Mouse (Mus musculus): Measurements from ENCODE around the gene Mid1.

The Mid1 gene

DNA sequence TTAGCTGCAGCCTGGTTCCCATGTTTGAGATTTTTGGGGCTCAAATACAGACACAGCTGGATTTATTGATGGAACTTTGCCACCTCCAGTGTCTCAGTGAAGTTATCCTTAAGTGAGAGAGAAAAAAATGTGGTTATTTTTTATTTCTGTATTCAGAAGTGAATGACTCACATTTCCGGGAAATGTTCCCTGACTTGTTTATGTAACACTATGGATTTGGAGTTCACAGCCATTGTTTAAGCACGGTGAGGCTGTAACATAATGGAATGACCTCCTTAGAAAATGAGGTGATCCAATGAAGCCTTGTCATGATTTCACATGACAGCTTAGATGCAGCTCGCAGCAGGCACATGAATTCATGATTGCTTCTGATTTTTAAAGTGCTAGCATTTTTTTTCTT, 112.1 kb downstream of the Mid1 start:
- TF ChIP-seq GATA4 (IDR thresholded peaks at IDR 0.05; ENCODE audit: insufficient replicate concordance, low read length): no peak

DNA sequence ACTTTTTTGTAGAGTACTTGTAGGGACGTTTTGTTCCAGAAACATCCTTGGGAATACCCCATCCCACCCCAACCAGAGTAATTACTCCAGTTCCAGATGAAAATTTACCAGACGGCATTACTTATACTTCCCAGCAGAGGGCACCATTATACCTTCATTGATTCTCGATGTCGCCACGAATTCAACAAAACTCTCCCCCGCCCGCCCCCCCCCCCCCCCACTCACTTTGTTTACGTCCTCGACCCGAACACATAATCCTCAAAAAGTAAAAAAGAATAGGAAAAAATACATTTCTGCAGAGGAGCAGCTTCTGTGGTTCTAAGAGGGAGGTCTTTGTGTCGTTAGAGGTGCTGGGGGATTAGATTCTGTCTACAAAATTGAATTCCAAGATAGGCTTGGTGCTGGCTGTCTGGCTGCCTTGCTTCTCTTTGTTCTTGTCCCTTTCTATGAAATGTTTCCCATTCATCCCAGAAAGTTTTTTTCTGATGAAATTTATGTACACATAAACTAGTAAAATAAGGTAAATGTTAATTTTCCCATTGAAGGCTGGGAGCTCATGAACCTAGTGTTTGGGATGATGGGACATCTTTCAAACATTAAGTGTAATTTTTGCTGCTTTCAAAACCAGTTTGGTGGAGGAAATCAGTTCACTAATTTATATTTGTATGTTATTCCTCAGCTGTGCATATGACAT, 114.1 kb downstream of the Mid1 start:
- no peak for TF ChIP-seq GATA4 (IDR thresholded peaks at IDR 0.05; ENCODE audit: insufficient replicate concordance, low read length)

DNA sequence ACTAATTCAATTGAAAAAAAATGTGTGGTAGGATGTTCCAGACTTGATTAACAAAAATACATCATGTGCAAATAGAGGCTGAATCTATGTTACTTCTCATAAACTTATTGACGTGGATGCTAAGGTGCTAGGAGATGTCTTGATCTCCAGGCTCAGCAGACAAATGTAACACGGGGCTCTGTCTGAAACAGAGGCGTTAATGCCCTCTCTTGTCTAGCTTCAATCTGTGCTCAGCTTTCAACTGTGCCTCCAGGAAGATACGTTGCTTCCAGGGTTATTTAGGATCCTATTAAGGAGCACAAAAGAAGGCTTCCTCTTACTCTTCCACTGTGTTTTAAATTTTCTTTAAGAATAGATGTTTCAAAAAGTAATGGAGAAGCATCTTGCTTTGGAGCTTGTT, 115.2 kb downstream of the Mid1 start:
- TF ChIP-seq GATA4 (IDR thresholded peaks at IDR 0.05; ENCODE audit: insufficient replicate concordance, low read length): no peak

DNA sequence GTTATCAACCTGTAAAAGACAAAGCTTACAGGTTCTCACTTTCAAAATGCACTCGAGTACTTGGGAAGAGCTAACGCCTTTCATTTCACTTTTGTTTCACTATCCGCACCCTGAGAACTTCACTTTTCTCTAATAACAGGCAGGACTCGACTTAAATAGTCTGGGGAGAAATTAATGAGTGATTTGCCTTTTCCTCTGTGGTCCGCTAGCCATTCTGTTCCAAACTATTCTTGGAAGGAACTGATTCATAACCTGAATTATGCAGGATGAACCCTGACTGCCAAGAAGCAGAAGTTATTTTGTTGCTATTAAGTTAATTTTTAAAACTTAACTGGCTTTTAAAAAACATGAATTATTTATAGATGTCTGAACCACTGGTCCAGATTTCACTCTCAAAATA, 120.8 kb downstream of the Mid1 start:
- no peak for TF ChIP-seq GATA4 (IDR thresholded peaks at IDR 0.05; ENCODE audit: insufficient replicate concordance, low read length)

DNA sequence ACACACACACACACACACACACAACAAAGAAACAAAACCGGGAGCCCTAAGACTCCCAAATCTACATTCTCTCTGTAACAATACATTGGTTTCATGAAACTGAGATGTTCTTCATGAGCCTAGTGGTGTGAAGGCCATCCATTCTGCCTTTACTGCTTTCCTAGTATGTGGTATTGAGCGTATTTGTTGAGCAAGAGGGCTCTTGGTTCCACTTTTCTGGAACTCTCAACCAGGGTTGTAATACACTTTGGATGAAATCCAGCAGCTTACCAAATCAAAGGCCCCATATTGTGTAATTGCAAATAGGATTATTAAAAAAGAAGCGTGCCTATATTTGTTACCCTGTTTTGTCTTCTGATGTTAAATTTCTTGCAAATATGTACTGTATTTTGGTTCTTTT, 122.7 kb downstream of the Mid1 start:
- no peak for TF ChIP-seq GATA4 (IDR thresholded peaks at IDR 0.05; ENCODE audit: insufficient replicate concordance, low read length)

DNA sequence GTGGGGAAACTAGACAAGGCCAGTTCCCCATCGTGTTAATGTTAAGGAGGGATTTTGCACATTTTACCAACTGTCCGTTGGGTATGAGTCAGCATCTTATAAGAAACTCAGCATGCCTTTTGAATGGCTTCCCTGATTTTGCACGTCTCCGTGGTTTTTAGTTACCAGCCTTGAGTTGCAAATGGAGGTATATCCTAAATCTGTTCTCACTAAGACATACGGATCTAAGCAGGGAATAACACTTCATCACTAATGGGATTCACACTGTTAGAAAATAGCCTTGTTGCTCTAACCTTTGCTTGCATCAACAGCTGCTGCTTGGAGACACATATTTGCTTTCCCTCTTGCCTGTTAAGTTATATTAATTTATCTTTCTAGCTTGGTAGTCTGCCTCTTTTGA, 126.3 kb downstream of the Mid1 start:
- no peak for TF ChIP-seq GATA4 (IDR thresholded peaks at IDR 0.05; ENCODE audit: insufficient replicate concordance, low read length)

DNA sequence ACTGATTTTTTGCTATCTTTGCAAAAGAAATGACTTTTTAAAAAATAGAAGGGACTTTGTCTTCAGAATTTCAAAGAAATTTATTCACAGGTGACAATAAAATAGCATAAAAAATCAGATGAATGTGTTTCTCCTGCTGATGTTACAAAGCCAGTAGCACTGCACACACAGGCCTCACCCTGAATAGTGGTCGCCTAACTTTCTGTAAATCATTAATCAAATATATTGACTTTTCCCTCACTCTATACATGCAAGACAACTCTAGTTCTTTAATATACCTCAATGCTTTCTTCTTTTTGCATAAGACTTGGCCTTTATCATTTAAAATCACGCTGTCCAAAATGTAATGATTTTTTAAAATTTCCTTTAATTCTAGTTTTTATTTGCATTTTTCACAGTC, 126.8 kb downstream of the Mid1 start:
- TF ChIP-seq GATA4 (IDR thresholded peaks at IDR 0.05; ENCODE audit: insufficient replicate concordance, low read length): no peak

DNA sequence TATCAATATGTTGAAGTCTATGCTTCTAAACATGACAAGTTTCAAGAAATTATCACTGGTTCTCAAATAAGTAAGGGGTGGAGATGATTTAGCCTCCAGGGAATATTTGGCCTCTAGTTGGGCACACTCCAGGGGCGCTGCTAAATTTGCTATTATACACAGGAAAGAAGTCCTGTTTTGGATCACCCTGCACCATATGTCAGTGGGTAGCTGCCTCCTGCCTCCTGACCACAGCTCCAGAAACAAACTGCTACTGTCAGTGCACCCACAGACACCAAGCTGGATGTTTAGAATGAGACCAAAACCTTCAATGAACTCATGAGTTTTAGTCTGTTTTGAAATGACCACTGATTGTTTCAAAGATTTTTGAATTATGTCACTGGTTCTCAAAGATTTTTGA, 128.7 kb downstream of the Mid1 start:
- no peak for TF ChIP-seq GATA4 (IDR thresholded peaks at IDR 0.05; ENCODE audit: insufficient replicate concordance, low read length)

DNA sequence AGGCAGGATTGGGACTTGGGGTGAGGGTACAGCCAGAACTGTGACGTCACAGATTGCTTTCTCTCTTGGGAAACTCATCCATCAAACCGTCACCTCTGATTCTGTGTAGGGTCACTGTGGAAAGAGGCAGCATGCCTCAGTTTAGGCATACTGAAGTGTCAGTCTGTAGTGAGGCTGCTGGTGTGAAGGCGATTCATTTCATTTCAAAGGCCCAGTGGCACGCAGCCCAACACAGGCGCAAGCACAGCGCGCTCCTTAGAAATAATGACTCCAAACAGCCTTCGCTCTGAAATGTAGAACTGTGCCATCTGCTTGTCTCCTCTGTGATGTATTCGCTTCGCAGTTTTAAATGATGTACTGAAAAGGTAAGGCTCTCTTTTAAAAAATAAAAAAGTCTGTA, 141.9 kb downstream of the Mid1 start:
- TF ChIP-seq GATA4 (IDR thresholded peaks at IDR 0.05; ENCODE audit: insufficient replicate concordance, low read length): no peak

DNA sequence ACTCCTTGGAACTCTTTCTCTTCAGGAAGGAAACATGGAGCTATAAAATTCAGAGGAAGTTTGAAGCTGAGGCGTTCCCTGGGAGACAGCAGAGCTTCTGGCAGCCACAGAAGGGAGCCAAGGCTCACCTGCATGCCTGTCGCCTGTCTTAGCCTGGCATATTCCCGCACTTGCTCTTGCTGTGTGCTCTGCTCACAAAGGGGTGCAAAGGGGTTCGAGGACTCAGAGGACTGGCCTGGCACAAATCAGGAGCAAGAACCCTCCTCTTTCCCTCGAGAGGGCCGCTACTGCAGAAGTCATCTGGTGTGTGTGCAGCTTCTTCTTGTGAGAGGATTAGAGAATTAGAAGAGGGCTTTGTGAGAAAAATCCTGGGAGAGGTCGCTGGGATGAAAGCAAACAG, 142.7 kb downstream of the Mid1 start:
- no peak for TF ChIP-seq GATA4 (IDR thresholded peaks at IDR 0.05; ENCODE audit: insufficient replicate concordance, low read length)

DNA sequence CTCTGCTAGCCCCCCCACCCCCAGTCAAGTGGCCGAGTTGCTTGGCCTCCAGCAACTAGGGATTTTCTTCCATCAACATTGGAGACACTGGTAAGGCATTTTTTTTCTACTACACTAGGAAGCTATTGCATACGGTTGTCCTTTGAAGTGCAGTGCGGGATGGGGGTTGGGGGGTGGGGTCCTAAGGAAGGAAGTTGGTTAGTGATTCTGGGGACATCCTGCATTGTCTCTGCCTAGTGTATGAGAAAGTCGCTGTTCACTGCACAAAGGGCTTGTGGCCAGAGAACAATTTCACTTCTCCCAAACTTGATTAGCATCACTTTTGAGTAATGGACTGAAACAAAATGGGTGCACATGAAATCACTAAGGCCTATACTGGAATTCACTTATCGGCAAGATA, 143.1 kb downstream of the Mid1 start:
- TF ChIP-seq GATA4 (IDR thresholded peaks at IDR 0.05; ENCODE audit: insufficient replicate concordance, low read length): no peak

DNA sequence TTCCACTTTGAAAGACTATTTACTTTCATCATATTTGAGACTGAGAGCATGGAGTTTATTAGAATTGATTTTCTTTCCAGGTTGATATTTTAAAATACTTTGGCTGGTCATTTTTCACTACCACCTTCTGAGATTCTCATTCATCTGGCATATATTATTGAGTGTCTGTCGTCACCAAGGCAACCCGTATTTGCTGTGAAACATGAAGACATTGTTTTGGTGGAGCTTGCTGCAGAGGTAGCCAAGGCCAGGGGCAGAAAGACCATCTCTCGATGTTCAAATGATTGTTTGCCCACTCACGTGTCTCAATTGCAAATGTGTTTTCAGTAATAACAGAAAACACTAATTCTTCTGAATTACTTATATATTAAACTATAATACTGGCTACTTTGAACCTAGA, 145.1 kb downstream of the Mid1 start:
- no peak for TF ChIP-seq GATA4 (IDR thresholded peaks at IDR 0.05; ENCODE audit: insufficient replicate concordance, low read length)

DNA sequence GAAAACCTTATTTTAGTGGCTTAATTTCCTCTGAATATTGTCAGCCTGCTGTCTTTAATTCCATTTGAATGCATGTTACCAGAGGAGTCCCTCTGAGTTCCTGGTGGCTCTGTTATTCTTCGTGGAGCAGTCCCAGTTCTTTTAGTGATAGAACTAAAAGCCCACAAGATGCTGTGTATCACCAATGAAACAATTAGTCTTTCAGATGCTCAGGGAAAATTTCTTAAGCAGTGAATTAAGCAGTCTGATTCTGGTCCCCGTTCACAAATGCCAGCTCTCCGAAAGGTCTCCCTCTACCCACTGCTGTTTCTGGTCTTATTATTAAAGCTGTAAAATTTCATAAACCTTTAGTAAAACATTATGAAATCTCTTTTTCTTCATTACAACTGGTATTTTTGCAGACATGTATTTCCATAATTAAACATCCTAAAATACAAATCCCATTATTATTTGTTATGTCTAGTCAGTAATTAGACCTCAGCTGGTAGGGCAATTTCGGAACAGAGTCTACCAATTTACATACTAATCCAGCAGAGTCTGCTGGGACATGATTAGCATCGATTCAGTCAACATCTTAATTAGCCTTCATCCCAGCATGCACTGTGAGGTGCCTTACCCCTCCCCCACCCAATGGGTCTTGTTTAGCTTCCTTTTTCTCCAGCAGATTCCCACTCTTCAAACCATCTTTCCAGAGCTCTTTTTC, 153.1 kb downstream of the Mid1 start:
- no peak for TF ChIP-seq GATA4 (IDR thresholded peaks at IDR 0.05; ENCODE audit: insufficient replicate concordance, low read length)

DNA sequence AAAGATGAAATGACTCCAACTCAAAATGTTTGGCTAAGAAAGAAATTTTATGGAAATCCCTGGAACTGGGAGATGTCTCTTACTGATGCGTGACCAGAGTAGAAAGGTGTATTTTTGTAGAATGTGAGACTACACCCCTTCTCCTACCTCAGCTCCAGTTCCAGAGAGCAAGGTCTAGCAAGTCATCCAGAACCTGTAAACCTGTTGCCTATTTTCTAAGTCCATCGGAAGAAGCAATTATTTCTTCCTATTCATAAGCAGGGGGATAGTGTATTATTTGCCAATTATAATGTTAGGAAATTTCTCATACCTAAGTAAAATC, 153.6 kb downstream of the Mid1 start:
- no peak for TF ChIP-seq GATA4 (IDR thresholded peaks at IDR 0.05; ENCODE audit: insufficient replicate concordance, low read length)

DNA sequence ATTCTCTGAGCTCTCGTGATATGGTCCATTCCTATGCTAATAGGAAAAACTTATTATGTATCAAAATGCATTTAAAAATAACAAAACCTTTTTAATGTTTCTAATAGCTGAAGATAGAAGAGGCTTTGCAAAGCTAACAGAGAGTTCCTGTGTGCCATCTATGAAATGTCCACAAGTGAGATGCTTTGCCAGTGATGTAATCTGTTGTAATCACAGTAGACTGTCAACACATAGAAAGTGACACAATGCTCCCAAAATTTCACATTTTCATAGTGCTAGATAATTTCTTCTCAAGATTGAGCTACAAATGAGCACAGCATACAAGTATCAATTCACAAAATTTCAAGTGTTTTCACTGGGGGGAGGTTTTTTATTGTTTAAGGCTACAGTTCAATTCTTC, 158.3 kb downstream of the Mid1 start:
- no peak for TF ChIP-seq GATA4 (IDR thresholded peaks at IDR 0.05; ENCODE audit: insufficient replicate concordance, low read length)

DNA sequence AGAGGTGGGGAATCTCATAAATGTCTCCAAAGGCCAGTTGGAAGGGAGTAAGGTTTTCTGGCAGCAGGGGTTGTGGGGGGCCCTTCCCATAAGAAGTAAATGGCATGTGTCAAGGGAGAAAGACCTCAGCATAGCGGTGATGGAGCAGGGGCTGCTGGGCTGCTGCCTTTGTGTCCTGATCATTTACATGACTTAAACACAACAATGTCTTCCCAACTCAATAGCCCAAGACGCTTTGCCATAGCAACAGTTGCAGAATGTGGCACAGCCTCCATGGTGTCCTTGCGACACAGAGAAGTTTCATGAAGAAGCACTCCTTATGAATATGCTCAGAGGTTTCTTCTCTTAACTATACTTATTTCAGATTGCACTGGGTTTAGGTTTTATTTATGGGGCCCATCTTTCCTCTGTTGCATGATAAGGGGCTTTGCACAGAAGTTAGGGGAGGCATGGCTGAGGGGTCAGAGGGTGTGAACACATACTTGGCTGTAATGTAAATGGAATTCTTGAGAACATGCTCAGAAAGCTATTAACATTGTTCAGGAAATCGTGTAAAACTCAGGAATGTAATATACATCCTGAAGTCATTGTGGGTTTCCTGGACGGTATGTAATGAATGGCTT, 159.3 kb downstream of the Mid1 start:
- TF ChIP-seq GATA4 (IDR thresholded peaks at IDR 0.05; ENCODE audit: insufficient replicate concordance, low read length): no peak

DNA sequence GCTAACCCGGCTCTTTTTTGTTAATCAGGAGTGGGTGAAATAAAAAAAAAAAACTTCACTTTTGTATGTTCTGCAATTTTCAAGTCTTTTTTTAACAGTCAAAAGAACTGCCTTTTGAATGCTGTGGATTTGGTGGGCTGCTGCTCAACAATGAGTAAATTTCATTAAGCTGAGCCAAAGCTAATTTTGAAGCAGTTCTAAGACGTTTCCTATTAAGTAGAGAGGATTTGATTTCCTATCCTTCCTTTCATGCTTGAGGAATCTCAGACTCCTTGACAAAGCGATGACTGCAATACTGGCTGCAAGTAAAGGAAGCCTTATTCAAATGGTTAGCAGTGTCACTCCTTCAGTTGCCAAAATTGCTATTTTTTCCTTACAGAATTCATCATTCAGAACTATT, 161.2 kb downstream of the Mid1 start:
- TF ChIP-seq GATA4 (IDR thresholded peaks at IDR 0.05; ENCODE audit: insufficient replicate concordance, low read length): no peak
